Mouse (Mus musculus) hematopoietic stem cell, adult 5-6 weeks (primary cell): ENCODE measurements at regions not wholly inside any gene's neighbourhood (a gene's known extent, or its start where the extent isn't known, plus 50 kb on each side); places are given as distances from the start of the nearest gene placed in this dataset.

Experiments
- ATAC-seq, 2 experiments: fragments of 125-278 bp in 1 of 2; replicated peaks in 1 of 2; 2 replicates each; pipeline ENCODE4 v1.8.0; 2016 to 2017; ENCODE audit warnings: inconsistent platforms in 2 of 2, mild to moderate bottlenecking in 2 of 2, moderate number of reproducible peaks in 2 of 2, low read depth in 1 of 2, moderate TSS enrichment in 1 of 2; ENCODE audit not compliant: low FRiP score in 2 of 2, poor library complexity in 2 of 2, severe bottlenecking in 2 of 2, insufficient read depth in 1 of 2, low TSS enrichment in 1 of 2

GRCm38 (mm10) chr1:186909518-186910105, 57.6 kb upstream of the D1Pas1 start:
- no peak for ATAC-seq

- ATAC-seq, result no peak
Measured at GRCm38 (mm10) chr1:186909073-186909472, 58.1 kb upstream of the D1Pas1 start.

GRCm38 (mm10) chr1:186907409-186908170, 59.6 kb upstream of the D1Pas1 start:
- no peak for ATAC-seq

GRCm38 (mm10) chr1:186905942-186906341, 61.3 kb upstream of the D1Pas1 start:
- no peak for ATAC-seq

GRCm38 (mm10) chr1:186901548-186901947, 65.7 kb upstream of the D1Pas1 start:
- no peak for ATAC-seq

GRCm38 (mm10) chr1:186898203-186898602, 69.0 kb upstream of the D1Pas1 start:
- no peak for ATAC-seq

- no peak for ATAC-seq
Measured at GRCm38 (mm10) chr1:186889584-186889852, 77.7 kb upstream of the D1Pas1 start.

GRCm38 (mm10) chr1:186888767-186889583, 78.2 kb upstream of the D1Pas1 start:
- ATAC-seq, result no peak

GRCm38 (mm10) chr1:186887127-186887526, 80.1 kb upstream of the D1Pas1 start:
- ATAC-seq, result no peak

- no peak for ATAC-seq
Measured at GRCm38 (mm10) chr1:186880391-186880790, 86.8 kb upstream of the D1Pas1 start.

- no peak for ATAC-seq
Measured at GRCm38 (mm10) chr1:186860608-186861444, 106.4 kb upstream of the D1Pas1 start.

GRCm38 (mm10) chr1:186858285-186858684, 108.9 kb upstream of the D1Pas1 start:
- ATAC-seq, result no peak

GRCm38 (mm10) chr1:186855474-186856036, 106.4 kb upstream of the Rrp15 start:
- ATAC-seq, result no peak

- ATAC-seq, result no peak
Measured at GRCm38 (mm10) chr1:186845256-186845655, 96.1 kb upstream of the Rrp15 start.

- ATAC-seq, result peak; percentile 56 to 73
Measured at GRCm38 (mm10) chr1:186833896-186834800, 85.0 kb upstream of the Rrp15 start.

- peak; percentile 20 to 25; a peak in 1 of 4 replicates for ATAC-seq
Measured at GRCm38 (mm10) chr1:186833441-186833895, 84.3 kb upstream of the Rrp15 start.
